Mouse (Mus musculus): ENCODE data around the gene Cd164l2. TPM values are rescaled to one million over a fixed set of nuclear protein-coding genes. Genes with fewer than 3 reads are reported as not detected.

The Cd164l2 gene
- polyA plus RNA-seq, 1 experiment from 2014 or later, result 19.1 TPM

DNA sequence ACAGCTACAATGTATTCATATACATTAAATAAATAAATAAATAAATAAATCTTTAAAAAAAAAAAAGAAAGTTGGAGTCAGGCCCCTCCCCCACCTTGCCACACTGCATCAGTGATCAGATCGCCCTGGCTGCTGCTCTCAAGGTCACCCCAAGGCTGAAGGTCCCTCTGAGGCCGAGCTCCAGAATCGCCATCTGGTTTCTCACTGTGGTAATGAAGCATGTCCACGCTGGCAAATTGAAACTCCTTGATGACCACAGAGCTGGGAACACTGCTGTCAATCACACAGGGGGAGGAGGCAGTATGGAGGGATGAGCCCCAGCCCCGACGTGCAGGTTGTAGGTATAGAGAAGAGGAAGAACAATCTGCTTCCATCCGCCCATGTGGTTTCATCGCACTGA, 15.7 kb downstream of the Cd164l2 start:
- Histone ChIP-seq H3K27ac (no peak overlapping the region), H3K9ac (ENCODE audit: low read depth, low read length) (no peak overlapping the region), H3K27me3 (ENCODE audit: insufficient read depth, low read length) (no peaks in the 10 kb centered on the region), H3K4me1 (replicated peaks; ENCODE audit: insufficient read depth, low read length) (peaks cover 4% of the 10 kb centered on the region; the same call in 1 of the 2 replicates), H3K36me3 (ENCODE audit: insufficient read depth, low read length) (no peaks in the 10 kb centered on the region), H3K9me3 (replicated peaks; ENCODE audit: low read length) (no peaks in the 10 kb centered on the region), H3K4me3 (replicated peaks; ENCODE audit: low read depth, low read length) (no peak overlapping the region), H3K4me2 (ENCODE audit: low read length) (no peak overlapping the region)
- ATAC-seq (replicated peaks; ENCODE audit: low FRiP score, low read depth) (peak; percentile 60), DNase-seq (ENCODE audit: low spot score) (no peak)
- TF ChIP-seq CTCF (IDR thresholded peaks at IDR 0.05; ENCODE audit: low read depth), result no peak
- 38% methylated on average over 8 of the region's 8 CpGs for WGBS

GRCm38 (mm10) chr4:133229582-133229981, 17.7 kb downstream of the Cd164l2 start:
- no peaks in the 10 kb centered on the region for H3K4me1 ChIP-seq (replicated peaks; ENCODE audit: insufficient read depth, low read length)
- no peak overlapping the region for H3K27ac ChIP-seq
- no peak overlapping the region for H3K4me3 ChIP-seq (replicated peaks; ENCODE audit: low read depth, low read length)
- no peak for TF ChIP-seq CTCF (IDR thresholded peaks at IDR 0.05; ENCODE audit: low read depth)
- no peak overlapping the region for H3K4me2 ChIP-seq (ENCODE audit: low read length)
- DNase-seq (ENCODE audit: low spot score), result no peak
- H3K9ac ChIP-seq (ENCODE audit: low read depth, low read length), result no peak overlapping the region
- no peaks in the 10 kb centered on the region for H3K27me3 ChIP-seq (ENCODE audit: insufficient read depth, low read length)
- 78% methylated on average over 8 of the region's 8 CpGs for WGBS
- no peaks in the 10 kb centered on the region for H3K9me3 ChIP-seq (replicated peaks; ENCODE audit: low read length)
- no peak for ATAC-seq (replicated peaks; ENCODE audit: low FRiP score, low read depth)
- H3K36me3 ChIP-seq (ENCODE audit: insufficient read depth, low read length), result no peaks in the 10 kb centered on the region

GRCm38 (mm10) chr4:133233285-133233976, 21.5 kb downstream of the Cd164l2 start:
- peak; percentile 70 for DNase-seq (ENCODE audit: low spot score)
- no peaks in the 10 kb centered on the region for H3K27me3 ChIP-seq (ENCODE audit: insufficient read depth, low read length)
- no peak overlapping the region for H3K9ac ChIP-seq (ENCODE audit: low read depth, low read length)
- no peak overlapping the region for H3K4me3 ChIP-seq (replicated peaks; ENCODE audit: low read depth, low read length)
- ATAC-seq (replicated peaks; ENCODE audit: low FRiP score, low read depth), result no peak
- H3K36me3 ChIP-seq (ENCODE audit: insufficient read depth, low read length), result no peaks in the 10 kb centered on the region
- H3K4me2 ChIP-seq (ENCODE audit: low read length), result no peak overlapping the region
- H3K9me3 ChIP-seq (replicated peaks; ENCODE audit: low read length), result no peaks in the 10 kb centered on the region
- peak; percentile 73 for TF ChIP-seq CTCF (IDR thresholded peaks at IDR 0.05; ENCODE audit: low read depth)
- H3K4me1 ChIP-seq (replicated peaks; ENCODE audit: insufficient read depth, low read length), result no peaks in the 10 kb centered on the region
- 37% methylated on average over 10 of the region's 10 CpGs for WGBS
- H3K27ac ChIP-seq, result no peak overlapping the region

GRCm38 (mm10) chr4:133234771-133235170, 22.8 kb downstream of the Cd164l2 start:
- no peak overlapping the region for H3K4me2 ChIP-seq (ENCODE audit: low read length)
- no peak for DNase-seq (ENCODE audit: low spot score)
- no peaks in the 10 kb centered on the region for H3K4me1 ChIP-seq (replicated peaks; ENCODE audit: insufficient read depth, low read length)
- H3K9me3 ChIP-seq (replicated peaks; ENCODE audit: low read length), result no peaks in the 10 kb centered on the region
- TF ChIP-seq CTCF (IDR thresholded peaks at IDR 0.05; ENCODE audit: low read depth), result no peak
- ATAC-seq (replicated peaks; ENCODE audit: low FRiP score, low read depth), result no peak
- H3K4me3 ChIP-seq (replicated peaks; ENCODE audit: low read depth, low read length), result no peak overlapping the region
- no peak overlapping the region for H3K27ac ChIP-seq
- no peaks in the 10 kb centered on the region for H3K36me3 ChIP-seq (ENCODE audit: insufficient read depth, low read length)
- no peaks in the 10 kb centered on the region for H3K27me3 ChIP-seq (ENCODE audit: insufficient read depth, low read length)
- 60% methylated on average over 5 of the region's 5 CpGs for WGBS
- H3K9ac ChIP-seq (ENCODE audit: low read depth, low read length), result no peak overlapping the region

- no peaks in the 10 kb centered on the region for H3K9me3 ChIP-seq (replicated peaks; ENCODE audit: low read length)
- peak; percentile 12; the same call in 1 of the 2 replicates for TF ChIP-seq CTCF (IDR thresholded peaks at IDR 0.05; ENCODE audit: low read depth)
- ATAC-seq (replicated peaks; ENCODE audit: low FRiP score, low read depth) (no peak), DNase-seq (ENCODE audit: low spot score) (no peak)
- H3K27me3 ChIP-seq (ENCODE audit: insufficient read depth, low read length), result no peaks in the 10 kb centered on the region
- H3K9ac ChIP-seq (ENCODE audit: low read depth, low read length), result no peak overlapping the region
- H3K4me3 ChIP-seq (replicated peaks; ENCODE audit: low read depth, low read length), result no peak overlapping the region
- H3K4me2 ChIP-seq (ENCODE audit: low read length), result no peak overlapping the region
- H3K4me1 ChIP-seq (replicated peaks; ENCODE audit: insufficient read depth, low read length), result no peaks in the 10 kb centered on the region
- no peak overlapping the region for H3K27ac ChIP-seq
- 74% methylated on average over 5 of the region's 5 CpGs for WGBS
- no peaks in the 10 kb centered on the region for H3K36me3 ChIP-seq (ENCODE audit: insufficient read depth, low read length)
Measured at GRCm38 (mm10) chr4:133235415-133235814, 23.5 kb downstream of the Cd164l2 start.

DNA sequence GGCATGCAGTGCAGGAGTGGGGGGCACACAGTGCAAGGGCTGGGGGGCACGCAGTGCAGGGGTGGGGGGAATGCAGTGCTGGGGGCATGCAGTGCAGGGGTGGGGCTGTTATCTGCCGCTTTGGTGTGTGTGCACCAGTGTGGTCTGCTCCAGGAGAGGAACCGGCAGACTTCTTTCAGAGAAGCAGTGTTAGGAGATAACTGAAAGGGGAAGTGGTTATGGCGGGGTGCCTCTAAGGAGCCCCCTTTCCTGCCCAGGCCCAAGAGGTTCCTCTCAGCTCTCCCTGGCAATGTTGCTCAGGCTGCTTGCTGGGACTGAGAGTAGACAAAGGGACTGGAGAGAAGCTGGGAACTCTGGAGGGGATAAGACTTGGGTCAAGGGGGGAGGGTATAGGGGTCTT, 26.0 kb downstream of the Cd164l2 start:
- 84% methylated on average over 4 of the region's 4 CpGs for WGBS

More for the DNA sequence above, 26.0 kb downstream of the Cd164l2 start:
- DNase-seq (ENCODE audit: low spot score), result no peak
- Histone ChIP-seq H3K4me1 (replicated peaks; ENCODE audit: insufficient read depth, low read length) (0 out of 2 replicates have a peak, but pooled peaks cover 9% of the 10 kb centered on the region), H3K36me3 (ENCODE audit: insufficient read depth, low read length) (no peaks in the 10 kb centered on the region), H3K27me3 (ENCODE audit: insufficient read depth, low read length) (0 out of 2 replicates have a peak, but pooled peaks cover 4% of the 10 kb centered on the region), H3K4me2 (ENCODE audit: low read length) (no peak overlapping the region), H3K4me3 (replicated peaks; ENCODE audit: low read depth, low read length) (no peak overlapping the region), H3K9ac (ENCODE audit: low read depth, low read length) (no peak overlapping the region), H3K27ac (no peak overlapping the region), H3K9me3 (replicated peaks; ENCODE audit: low read length) (no peaks in the 10 kb centered on the region)
- TF ChIP-seq CTCF (IDR thresholded peaks at IDR 0.05; ENCODE audit: low read depth), result no peak
- ATAC-seq (replicated peaks; ENCODE audit: low FRiP score, low read depth), result no peak
